Mouse (Mus musculus) cerebellum, adult 2 months (tissue): ENCODE measurements at regions not wholly inside any gene's neighbourhood (a gene's known extent, or its start where the extent isn't known, plus 50 kb on each side); places are given as distances from the start of the nearest gene placed in this dataset.
A peak's percentile ranks its signal among the peaks of the same experiment; 100 is the strongest.

Experiments
- DNase-seq, 2 experiments: peaks; one replicate each; pipeline ENCODE4 v3.0.0; 2021
- H3K27ac ChIP-seq: fragments of 200-500 bp; 2 replicates; pipeline ENCODE4 v1.5.1; 2012; ENCODE audit warnings: low read length, control low read depth, inconsistent platforms; ENCODE audit not compliant: insufficient read depth
- H3K27me3 ChIP-seq: fragments of 200-500 bp; 2 replicates; pipeline ENCODE4 v1.6.1; 2012; ENCODE audit warnings: inconsistent platforms, mild to moderate bottlenecking, low read length, moderate library complexity; ENCODE audit not compliant: control insufficient read depth, insufficient read depth
- H3K4me1 ChIP-seq: fragments of 200-500 bp; 2 replicates; pipeline ENCODE4 v1.6.1; 2011; ENCODE audit warnings: low read length; ENCODE audit not compliant: control insufficient read depth, insufficient read depth
- H3K4me3 ChIP-seq: fragments of 200-500 bp; replicated peaks from 2 replicates; pipeline ENCODE3; 2011; ENCODE audit warnings: mild to moderate bottlenecking, low read depth, low read length, control low read depth; ENCODE audit not compliant: insufficient read depth
- CTCF ChIP-seq: fragments of 200-500 bp; IDR thresholded peaks from 2 replicates; pipeline ENCODE4 v1.5.1; 2011; ENCODE audit warnings: low read depth, mild to moderate bottlenecking, control low read depth, low read length, moderate library complexity, borderline replicate concordance; ENCODE audit not compliant: insufficient read depth
- POLR2A ChIP-seq: fragments of 200-500 bp; IDR thresholded peaks from 2 replicates; pipeline ENCODE4 v1.6.1; 2011; ENCODE audit warnings: low read length, control low read depth, borderline replicate concordance; ENCODE audit not compliant: insufficient read depth
- WGBS: fragments of 180-500 bp; shearing (Covaris S2); methylation state at CpG from one replicate; pipeline ENCODE4 v1.1.7; 2018; 5-methylcytosine and 5-hydroxymethylcytosine counted together

DNA sequence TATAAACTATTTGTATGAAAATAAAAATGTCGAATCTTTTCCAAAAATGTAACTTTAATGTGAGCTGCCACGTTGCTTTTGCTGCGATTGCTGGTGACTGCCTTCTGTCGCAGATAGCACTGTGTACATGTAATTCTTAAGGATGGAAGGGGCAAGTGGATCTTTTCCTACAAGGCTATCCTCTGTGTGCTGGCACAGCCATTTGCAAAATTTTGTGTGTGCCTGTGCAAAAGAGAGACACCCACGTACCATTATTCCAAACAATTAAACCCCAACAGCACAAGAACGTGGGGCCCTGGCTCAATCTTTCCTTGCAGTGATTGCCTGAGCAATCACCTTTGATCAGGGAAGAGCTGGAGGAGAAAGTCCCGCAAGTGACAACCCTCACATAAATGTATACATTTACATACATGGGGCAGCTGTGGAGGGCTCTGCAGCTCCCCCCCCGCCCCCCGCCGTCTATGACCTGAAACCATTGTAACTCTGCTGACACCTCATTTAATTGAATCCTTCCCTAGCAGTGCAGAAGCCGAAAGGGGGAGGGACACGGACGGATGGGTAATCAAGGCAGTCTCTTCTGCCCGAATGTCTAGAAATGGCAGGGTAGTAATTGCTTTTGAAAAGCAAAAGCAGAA is 133.6 kb upstream of the Pmfbp1 start:
- TF ChIP-seq CTCF, result no peak
- no peak for TF ChIP-seq POLR2A
- DNase-seq, result no peak
- Histone ChIP-seq H3K27me3 (peaks cover 4% of the 10 kb centered on the region; the same call in 1 of the 2 replicates), H3K27ac (no peak overlapping the region), H3K4me3 (no peak overlapping the region), H3K4me1 (no peaks in the 10 kb centered on the region)
- WGBS, result 14% methylated on average over 14 of the region's 14 CpGs

DNA sequence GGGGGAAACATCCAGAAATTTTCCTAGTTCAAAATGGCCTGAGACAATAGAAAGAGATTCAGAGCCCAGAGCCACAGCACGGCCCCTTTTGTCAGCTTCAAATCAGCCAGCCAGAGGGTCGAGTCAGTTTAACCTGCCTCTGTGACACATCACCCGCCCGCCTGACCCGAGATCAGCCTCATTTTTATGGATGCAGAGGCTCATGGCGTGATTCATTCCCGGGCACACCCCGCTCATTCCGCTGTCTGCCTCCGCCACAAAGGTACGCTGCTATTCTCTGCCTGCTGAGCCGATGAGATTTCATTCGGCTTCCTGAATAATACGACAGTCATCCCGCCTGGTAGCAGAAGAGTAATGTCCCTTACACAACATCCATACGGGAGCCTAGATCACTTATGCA is 132.9 kb upstream of the Pmfbp1 start:
- H3K4me1 ChIP-seq, result no peaks in the 10 kb centered on the region
- WGBS, result 9% methylated on average over 16 of the region's 16 CpGs

DNA sequence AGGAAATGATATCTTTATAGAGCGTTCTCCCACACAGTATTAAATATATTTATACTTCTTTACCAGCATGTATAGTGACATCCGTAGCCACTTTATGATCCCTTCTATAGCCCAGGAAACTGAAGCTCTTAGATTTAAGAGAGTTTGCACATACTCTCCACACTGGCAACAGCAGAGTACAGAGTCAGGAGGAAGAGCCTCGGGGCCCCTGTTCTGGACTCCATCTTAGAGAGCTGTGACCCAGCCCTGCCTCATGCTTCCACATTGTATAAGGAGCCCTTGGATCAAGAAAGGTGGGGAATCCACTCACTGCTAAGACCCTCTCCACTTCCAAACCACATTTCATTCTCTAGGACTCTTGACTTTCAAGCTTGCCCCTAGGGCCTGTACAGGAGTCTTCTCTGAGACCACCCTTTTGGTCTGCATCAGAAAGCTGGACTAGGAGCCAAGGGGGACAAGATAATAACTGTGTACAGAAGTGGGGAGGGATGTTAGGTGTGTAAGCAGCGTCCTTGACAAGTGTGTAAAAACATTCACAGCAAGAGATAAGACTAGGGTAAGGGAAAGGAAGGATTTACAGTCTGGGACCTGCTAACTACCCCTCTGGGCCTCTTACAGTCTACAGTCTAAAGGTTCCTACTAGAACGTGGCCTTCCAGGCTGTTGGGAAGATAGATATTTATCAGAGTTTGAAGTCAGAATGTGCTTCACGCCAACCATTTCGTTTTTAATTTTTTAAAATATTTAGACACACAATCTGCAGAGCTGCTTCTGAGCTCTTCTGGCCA is 132.1 kb upstream of the Pmfbp1 start:
- TF ChIP-seq POLR2A, result no peak
- no peak for TF ChIP-seq CTCF
- H3K4me1 ChIP-seq, result no peaks in the 10 kb centered on the region

More for the DNA sequence above, 132.9 kb upstream of the Pmfbp1 start:
- TF ChIP-seq POLR2A, result no peak
- no peak for TF ChIP-seq CTCF
- Histone ChIP-seq H3K4me3 (peak overlapping the region; percentile 15), H3K27ac (no peak overlapping the region), H3K27me3 (peaks cover 4% of the 10 kb centered on the region; the same call in 1 of the 2 replicates)
- peak; percentile 3 to 12 for DNase-seq

DNA sequence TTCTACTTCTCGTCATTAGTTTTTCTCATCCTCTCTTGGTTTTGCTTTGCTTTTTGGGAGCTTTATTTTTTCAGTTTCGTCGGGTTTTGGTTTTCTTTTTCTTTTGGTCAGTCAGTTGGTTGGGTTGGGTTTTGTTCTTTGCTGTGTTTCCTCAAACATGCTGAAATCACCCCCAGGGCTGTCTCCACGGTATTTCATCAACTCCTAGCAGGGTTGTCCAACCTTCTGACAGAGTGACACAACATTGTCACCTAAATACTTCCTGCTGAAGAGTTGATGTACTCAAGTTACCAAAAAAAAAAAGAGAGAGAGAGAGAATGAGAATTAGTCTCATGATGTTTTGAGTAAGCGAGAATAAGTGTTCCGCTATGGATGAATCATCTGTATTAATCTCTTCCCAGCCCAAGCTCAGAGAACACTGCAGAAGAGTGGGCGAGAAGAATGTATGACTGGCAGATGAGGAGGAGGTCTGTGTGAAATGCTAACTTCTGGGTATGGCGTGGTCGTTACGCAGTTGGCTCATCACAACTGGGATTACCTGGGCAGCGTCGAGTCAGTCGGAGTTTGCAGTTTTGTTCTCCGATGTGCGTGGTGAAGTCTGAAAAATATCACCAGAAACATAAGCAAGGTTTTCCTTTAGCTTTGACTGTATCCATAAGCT is 130.5 kb upstream of the Pmfbp1 start:
- no peaks in the 10 kb centered on the region for H3K4me1 ChIP-seq
- peaks cover 4% of the 10 kb centered on the region; the same call in 1 of the 2 replicates for H3K27me3 ChIP-seq
- DNase-seq, result no peak
- no peak for TF ChIP-seq POLR2A
- no peak for TF ChIP-seq CTCF
- 94% methylated on average over 15 of the region's 15 CpGs for WGBS
- H3K4me3 ChIP-seq, result no peak overlapping the region
- H3K27ac ChIP-seq, result no peak overlapping the region

More for the DNA sequence above, 132.1 kb upstream of the Pmfbp1 start:
- H3K27ac ChIP-seq, result no peak overlapping the region
- no peak for DNase-seq
- peaks cover 4% of the 10 kb centered on the region; the same call in 1 of the 2 replicates for H3K27me3 ChIP-seq
- 90% methylated on average over 7 of the region's 7 CpGs for WGBS
- no peak overlapping the region for H3K4me3 ChIP-seq

DNA sequence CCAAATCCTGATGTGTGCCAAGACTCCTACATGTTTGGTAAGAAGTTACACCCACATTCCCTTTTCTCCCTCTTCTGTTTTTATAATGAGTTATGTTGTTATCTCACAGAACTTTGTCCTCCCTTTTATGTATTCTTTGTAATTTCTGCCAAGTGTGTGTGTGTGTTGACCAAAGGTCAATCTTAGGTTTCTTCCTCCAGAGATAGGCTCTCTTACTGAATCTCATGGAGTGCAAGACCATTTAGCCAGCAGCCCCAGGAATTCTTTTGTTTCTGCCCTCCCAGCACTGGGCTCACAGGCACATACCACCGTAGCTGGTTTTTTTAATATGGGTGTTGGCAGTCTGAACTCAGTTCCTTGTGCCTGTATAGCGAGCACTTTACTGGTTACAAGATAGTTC is 119.8 kb upstream of the Pmfbp1 start:
- Histone ChIP-seq H3K4me3 (no peak overlapping the region), H3K27me3 (no peaks in the 10 kb centered on the region), H3K4me1 (no peaks in the 10 kb centered on the region), H3K27ac (no peak overlapping the region)
- DNase-seq, result no peak
- no peak for TF ChIP-seq POLR2A
- no peak for TF ChIP-seq CTCF
- 65% methylated on average over 2 of the region's 2 CpGs for WGBS

DNA sequence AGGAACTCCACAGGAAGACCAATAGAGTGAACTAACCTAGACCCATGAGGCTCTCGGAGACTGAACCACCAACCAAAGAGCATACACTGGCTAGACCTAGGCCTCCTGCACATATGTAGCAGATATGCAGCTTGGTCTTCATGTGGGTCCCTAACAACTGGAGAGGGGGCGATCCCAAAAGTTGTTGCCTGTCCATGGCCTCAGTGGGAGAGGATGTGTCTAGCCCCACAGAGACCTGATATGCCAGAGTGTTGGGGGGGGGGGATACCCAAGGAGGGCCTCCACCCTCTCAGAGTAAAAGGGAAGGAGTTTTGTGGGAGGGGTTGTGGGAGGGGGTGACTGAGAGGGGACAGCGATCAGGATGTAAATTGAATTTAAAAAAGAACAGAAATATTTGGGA is 108.9 kb upstream of the Pmfbp1 start:
- no peak for TF ChIP-seq POLR2A
- no peak for TF ChIP-seq CTCF
- no peak overlapping the region for H3K27ac ChIP-seq
- H3K4me1 ChIP-seq, result no peaks in the 10 kb centered on the region
- no peaks in the 10 kb centered on the region for H3K27me3 ChIP-seq
- DNase-seq, result no peak
- no peak overlapping the region for H3K4me3 ChIP-seq
- WGBS, result 88% methylated on average over 3 of the region's 3 CpGs

DNA sequence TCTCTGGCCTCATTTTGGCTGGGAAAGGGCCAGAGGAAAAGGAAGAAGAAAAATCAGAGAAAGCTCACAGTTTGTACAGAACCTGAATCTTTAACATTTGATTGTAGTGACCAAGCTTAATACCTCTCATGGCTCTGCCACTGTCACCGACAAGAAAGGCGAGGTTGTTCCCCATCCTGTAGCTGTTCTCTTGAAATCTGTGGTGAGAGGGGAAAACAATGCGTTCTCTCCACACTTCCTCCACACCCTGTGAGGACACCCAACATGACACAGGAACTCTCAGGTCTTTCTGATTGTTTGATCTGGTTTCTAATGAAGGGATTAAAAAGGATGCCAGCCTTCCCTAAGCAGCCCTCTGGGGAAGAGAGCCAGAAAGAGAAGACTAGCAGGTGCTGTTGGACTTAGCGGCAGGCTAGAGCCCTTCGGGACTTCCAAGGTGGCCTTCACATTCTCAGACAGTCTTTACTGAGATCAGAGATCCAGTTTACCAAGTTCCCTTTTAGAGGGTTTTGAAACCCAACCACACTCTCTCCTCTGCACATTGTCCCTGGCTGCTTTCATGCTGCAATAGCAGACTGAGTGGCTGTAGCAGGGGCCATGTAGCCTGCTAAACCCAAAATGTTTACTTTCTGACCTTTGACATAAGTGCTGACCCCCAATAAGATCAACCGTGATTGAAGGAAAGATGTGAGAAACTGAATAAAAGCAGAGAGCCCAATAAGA is 98.5 kb upstream of the Pmfbp1 start:
- DNase-seq, result no peak
- Histone ChIP-seq H3K4me3 (no peak overlapping the region), H3K27ac (no peak overlapping the region), H3K27me3 (no peaks in the 10 kb centered on the region), H3K4me1 (no peaks in the 10 kb centered on the region)
- TF ChIP-seq CTCF (no peak), POLR2A (no peak)
- WGBS, result 76% methylated on average over 6 of the region's 6 CpGs
